Mouse (Mus musculus): Measurements from ENCODE around the gene Alkbh1. TPM values are rescaled to one million over a fixed set of nuclear protein-coding genes. Genes with fewer than 3 reads are reported as not detected.

The Alkbh1 gene
- polyA plus RNA-seq, 1 experiment from 2014 or later, result 39.0 TPM

- Histone ChIP-seq H3K9ac (peak overlapping the region; percentile 97), H3K36me3 (replicated peaks) (peaks cover 26% of the 10 kb centered on the region), H3K4me2 (peak overlapping the region; percentile 63), H3K9me3 (no peaks in the 10 kb centered on the region), H3K4me1 (peaks cover 23% of the 10 kb centered on the region), H3K27me3 (replicated peaks) (no peaks in the 10 kb centered on the region), H3K27ac (peak overlapping the region; percentile 90; the same call in 1 of the 2 replicates), H3K4me3 (peak overlapping the region; percentile 100)
- no peak for ATAC-seq (replicated peaks)
- WGBS, result 30% methylated on average over 12 of the region's 12 CpGs
Measured at GRCm38 (mm10) chr12:87442177-87443114, 1.4 kb downstream of the Alkbh1 start.

DNA sequence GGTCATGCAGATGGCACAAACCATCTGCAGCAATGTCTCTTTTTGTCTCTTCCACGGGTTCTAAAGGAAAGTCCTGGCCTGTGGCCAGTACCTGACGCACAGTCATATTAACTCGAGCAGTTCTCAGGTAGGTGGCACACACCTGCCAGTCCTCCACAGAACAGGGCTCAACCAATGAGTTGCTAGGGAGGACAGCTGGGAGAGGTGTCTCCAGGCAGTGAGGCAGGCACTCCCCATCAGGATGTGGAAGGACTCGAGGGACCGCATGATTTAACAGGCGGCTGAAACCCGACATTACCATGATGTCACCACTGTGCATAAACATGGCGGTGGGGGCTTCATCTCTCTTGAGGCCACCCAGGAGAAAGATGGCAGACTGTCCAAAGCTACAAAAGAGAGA, 14.9 kb downstream of the Alkbh1 start:
- no peak for ATAC-seq (replicated peaks)
- peaks cover 7% of the 10 kb centered on the region for H3K4me1 ChIP-seq
- H3K27me3 ChIP-seq (replicated peaks), result no peaks in the 10 kb centered on the region
- no peak overlapping the region for H3K4me2 ChIP-seq
- peaks cover 55% of the 10 kb centered on the region for H3K36me3 ChIP-seq (replicated peaks)
- no peaks in the 10 kb centered on the region for H3K9me3 ChIP-seq
- H3K9ac ChIP-seq, result no peak overlapping the region
- H3K27ac ChIP-seq, result no peak overlapping the region
- 87% methylated on average over 8 of the region's 8 CpGs for WGBS
- H3K4me3 ChIP-seq, result no peak overlapping the region

- H3K27me3 ChIP-seq (replicated peaks), result no peaks in the 10 kb centered on the region
- 81% methylated on average over 2 of the region's 2 CpGs for WGBS
Measured at GRCm38 (mm10) chr12:87428295-87428694, 15.5 kb downstream of the Alkbh1 start.

DNA sequence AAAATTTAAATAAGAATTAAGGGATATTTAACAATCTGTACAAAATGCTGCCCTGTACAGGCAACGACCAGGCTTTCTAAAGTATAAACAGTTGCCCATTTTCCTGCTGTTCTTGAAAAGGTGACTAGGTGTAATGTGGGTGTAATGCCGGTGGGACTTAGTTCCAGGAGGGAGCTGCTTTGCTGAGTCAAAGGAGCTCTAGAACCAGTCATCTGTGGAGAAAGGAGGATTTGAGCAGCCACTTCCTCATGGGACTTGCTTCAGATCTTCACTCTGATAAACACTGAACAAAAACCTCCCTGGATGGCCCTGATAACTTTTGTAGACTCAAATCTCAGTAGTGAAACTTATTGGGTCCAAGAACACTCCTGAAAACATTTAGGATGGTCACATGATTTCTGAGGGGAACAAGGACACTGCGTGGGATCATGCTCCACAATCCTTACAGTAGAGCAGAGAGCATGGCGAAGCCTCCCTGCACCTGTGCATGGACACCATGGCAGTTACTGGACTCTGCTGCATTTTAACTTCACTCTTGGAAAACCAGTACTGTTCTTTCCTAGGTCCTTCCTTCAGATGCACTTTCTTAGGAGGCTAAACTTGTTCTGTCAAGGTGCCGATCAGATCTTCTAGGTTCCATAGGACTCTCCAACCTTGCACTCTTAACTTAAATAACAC, 17.3 kb downstream of the Alkbh1 start:
- Histone ChIP-seq H3K4me3 (no peak overlapping the region), H3K27me3 (replicated peaks) (no peaks in the 10 kb centered on the region), H3K27ac (no peak overlapping the region), H3K36me3 (replicated peaks) (peaks cover 35% of the 10 kb centered on the region), H3K4me1 (peaks cover 7% of the 10 kb centered on the region), H3K9ac (no peak overlapping the region), H3K4me2 (no peak overlapping the region), H3K9me3 (no peaks in the 10 kb centered on the region)
- no peak for ATAC-seq (replicated peaks)
- 93% methylated on average over 5 of the region's 5 CpGs for WGBS

More at GRCm38 (mm10) chr12:87428295-87428694, 15.5 kb downstream of the Alkbh1 start:
- no peak for ATAC-seq (replicated peaks)
- no peak overlapping the region for H3K4me2 ChIP-seq
- no peaks in the 10 kb centered on the region for H3K9me3 ChIP-seq
- peaks cover 50% of the 10 kb centered on the region for H3K36me3 ChIP-seq (replicated peaks)
- no peak overlapping the region for H3K9ac ChIP-seq
- H3K4me1 ChIP-seq, result peaks cover 7% of the 10 kb centered on the region
- H3K4me3 ChIP-seq, result no peak overlapping the region
- H3K27ac ChIP-seq, result no peak overlapping the region

- no peak overlapping the region for H3K4me2 ChIP-seq
- WGBS, result 27% methylated on average over 3 of the region's 3 CpGs
- no peak overlapping the region for H3K9ac ChIP-seq
- no peaks in the 10 kb centered on the region for H3K27me3 ChIP-seq (replicated peaks)
- no peak overlapping the region for H3K27ac ChIP-seq
- no peak overlapping the region for H3K4me3 ChIP-seq
- no peaks in the 10 kb centered on the region for H3K9me3 ChIP-seq
- peaks cover 20% of the 10 kb centered on the region for H3K36me3 ChIP-seq (replicated peaks)
- H3K4me1 ChIP-seq, result peaks cover 7% of the 10 kb centered on the region
- ATAC-seq (replicated peaks), result no peak
Measured at GRCm38 (mm10) chr12:87424516-87424915, 19.3 kb downstream of the Alkbh1 start.

DNA sequence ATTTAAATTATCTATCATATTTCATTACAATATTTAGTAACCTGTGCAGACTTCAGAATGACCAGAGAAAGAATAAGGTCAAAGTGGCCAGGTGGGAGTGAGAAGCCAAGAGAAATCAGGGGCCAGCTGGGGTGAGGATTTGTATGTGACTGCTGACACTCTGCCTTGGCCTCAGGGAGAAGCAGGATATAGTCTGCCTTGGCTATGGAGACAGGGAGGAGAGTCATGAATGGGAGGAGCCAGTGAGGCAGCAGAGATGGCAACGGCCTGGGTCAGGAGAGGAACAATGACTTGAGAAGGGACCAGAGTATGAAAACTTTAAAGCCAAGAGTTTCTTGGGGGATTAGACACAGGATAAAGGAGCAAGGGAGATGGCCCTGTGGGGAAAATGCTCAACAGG, 20.1 kb downstream of the Alkbh1 start:
- 25% methylated on average over 1 of the region's 1 CpGs for WGBS
- 0 out of 2 replicates have a peak overlapping the region, but pooled peaks have one; percentile 15 for H3K27ac ChIP-seq

GRCm38 (mm10) chr12:87421708-87422507, 21.9 kb downstream of the Alkbh1 start:
- Histone ChIP-seq H3K4me1 (peaks cover 17% of the 10 kb centered on the region), H3K4me3 (no peak overlapping the region), H3K9ac (no peak overlapping the region), H3K36me3 (replicated peaks) (0 out of 2 replicates have a peak, but pooled peaks cover 3% of the 10 kb centered on the region), H3K27me3 (replicated peaks) (no peaks in the 10 kb centered on the region), H3K4me2 (no peak overlapping the region), H3K9me3 (no peaks in the 10 kb centered on the region), H3K27ac (no peak overlapping the region)
- WGBS, result 61% methylated on average over 5 of the region's 5 CpGs
- no peak for ATAC-seq (replicated peaks)

More for the DNA sequence above, 20.1 kb downstream of the Alkbh1 start:
- peaks cover 15% of the 10 kb centered on the region for H3K4me1 ChIP-seq
- peaks cover 11% of the 10 kb centered on the region for H3K36me3 ChIP-seq (replicated peaks)
- H3K4me2 ChIP-seq, result no peak overlapping the region
- H3K4me3 ChIP-seq, result no peak overlapping the region
- H3K9me3 ChIP-seq, result no peaks in the 10 kb centered on the region
- no peaks in the 10 kb centered on the region for H3K27me3 ChIP-seq (replicated peaks)
- no peak overlapping the region for H3K9ac ChIP-seq
- no peak for ATAC-seq (replicated peaks)

DNA sequence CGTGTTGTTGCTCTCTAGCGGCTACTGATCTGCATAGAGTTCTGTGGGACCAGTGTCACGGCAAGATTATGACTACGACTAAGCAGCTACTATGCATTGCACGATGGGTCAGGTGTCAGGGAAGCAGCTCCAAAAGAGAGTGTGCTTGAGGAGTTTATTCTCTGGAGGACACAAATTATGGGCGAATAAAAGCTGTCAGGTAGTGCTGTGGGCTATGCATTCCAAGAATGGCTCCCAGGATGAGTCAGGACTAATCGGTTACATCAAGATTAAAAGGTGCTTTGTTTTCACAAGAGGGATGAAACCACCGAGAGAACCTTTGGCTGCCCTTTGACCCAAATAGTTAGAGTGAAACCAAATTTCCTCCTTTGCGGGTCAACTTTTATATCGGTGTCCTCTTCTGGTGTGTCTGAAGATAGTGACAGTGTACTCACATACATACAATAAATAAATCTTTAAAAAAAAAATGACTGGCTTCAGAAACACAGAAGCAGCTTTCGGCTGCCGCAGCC, 23.8 kb downstream of the Alkbh1 start:
- no peaks in the 10 kb centered on the region for H3K9me3 ChIP-seq
- WGBS, result 76% methylated on average over 12 of the region's 12 CpGs
- no peak for ATAC-seq (replicated peaks)
- H3K4me1 ChIP-seq, result peaks cover 17% of the 10 kb centered on the region
- H3K4me3 ChIP-seq, result no peak overlapping the region
- no peak overlapping the region for H3K9ac ChIP-seq
- no peaks in the 10 kb centered on the region for H3K27me3 ChIP-seq (replicated peaks)
- no peaks in the 10 kb centered on the region for H3K36me3 ChIP-seq (replicated peaks)
- H3K4me2 ChIP-seq, result no peak overlapping the region
- peak overlapping the region; percentile 67 for H3K27ac ChIP-seq

DNA sequence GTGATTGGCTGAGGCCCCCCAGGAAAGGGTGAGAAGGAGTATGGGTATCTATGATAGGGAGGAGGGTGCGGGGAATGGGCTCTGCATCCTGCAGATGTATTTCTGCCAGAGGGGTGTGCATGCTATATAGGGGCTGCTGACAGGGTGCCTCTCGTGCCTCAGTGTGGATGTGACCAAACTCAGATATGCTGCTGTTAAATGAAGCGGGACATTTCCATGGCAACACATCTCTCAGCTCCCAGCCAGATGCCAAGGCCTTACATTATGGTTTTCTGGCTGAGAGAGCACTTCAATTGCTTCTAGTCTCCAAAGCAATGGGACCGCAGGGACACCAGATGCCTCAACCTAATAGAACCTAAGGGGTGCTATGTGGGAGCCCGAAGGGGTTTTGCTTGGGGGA, 24.9 kb downstream of the Alkbh1 start:
- ATAC-seq (replicated peaks), result peak; percentile 85
- no peak overlapping the region for H3K4me2 ChIP-seq
- WGBS, result 30% methylated on average over 5 of the region's 5 CpGs
- no peaks in the 10 kb centered on the region for H3K27me3 ChIP-seq (replicated peaks)
- H3K4me1 ChIP-seq, result peaks cover 9% of the 10 kb centered on the region
- no peak overlapping the region for H3K9ac ChIP-seq
- peak overlapping the region; percentile 67 for H3K27ac ChIP-seq
- H3K4me3 ChIP-seq, result no peak overlapping the region
- H3K9me3 ChIP-seq, result no peaks in the 10 kb centered on the region
- no peaks in the 10 kb centered on the region for H3K36me3 ChIP-seq (replicated peaks)

DNA sequence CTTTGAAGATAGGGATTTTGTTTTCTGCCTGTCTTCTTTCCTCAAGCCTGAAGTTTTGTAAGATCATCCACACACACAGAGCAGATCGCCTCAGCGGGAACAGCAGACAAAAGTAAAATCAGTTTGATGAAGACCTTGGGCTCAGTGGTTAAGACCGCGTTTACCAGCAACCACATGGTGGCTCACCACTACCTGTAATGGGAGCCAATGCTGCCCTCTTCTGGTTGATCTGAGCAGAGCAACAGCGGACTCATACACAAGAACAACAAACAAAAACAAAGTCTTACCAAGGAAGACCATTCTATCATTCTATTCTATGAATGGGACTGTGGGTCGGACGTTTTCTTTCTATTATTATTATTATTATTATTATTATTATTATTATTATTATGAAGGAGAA, 27.1 kb downstream of the Alkbh1 start:
- WGBS, result 45% methylated on average over 7 of the region's 7 CpGs
- no peak overlapping the region for H3K27ac ChIP-seq
- H3K4me2 ChIP-seq, result no peak overlapping the region
- H3K4me1 ChIP-seq, result peaks cover 9% of the 10 kb centered on the region
- H3K9ac ChIP-seq, result no peak overlapping the region
- no peaks in the 10 kb centered on the region for H3K36me3 ChIP-seq (replicated peaks)
- no peak overlapping the region for H3K4me3 ChIP-seq
- H3K9me3 ChIP-seq, result no peaks in the 10 kb centered on the region
- ATAC-seq (replicated peaks), result no peak
- no peaks in the 10 kb centered on the region for H3K27me3 ChIP-seq (replicated peaks)

DNA sequence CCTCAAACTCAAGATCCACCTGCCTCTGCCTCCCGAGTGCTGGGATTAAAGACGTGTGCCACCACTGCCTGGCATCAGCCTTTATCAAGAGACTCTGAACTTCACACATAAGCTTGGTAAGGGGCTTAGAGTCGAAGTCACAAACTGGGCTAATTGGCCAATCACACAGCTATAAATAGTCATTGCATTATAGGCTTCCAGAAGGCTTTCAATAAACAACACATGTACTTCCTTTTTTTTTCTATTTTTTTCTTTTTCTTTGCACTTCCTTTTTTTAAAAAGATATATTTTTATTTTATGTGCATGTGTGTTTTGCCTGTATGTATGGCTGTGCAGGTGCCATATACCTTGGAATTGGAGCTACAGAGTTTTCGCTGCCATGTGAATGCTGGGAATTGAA, 28.5 kb downstream of the Alkbh1 start:
- no peak overlapping the region for H3K27ac ChIP-seq
- H3K9me3 ChIP-seq, result no peaks in the 10 kb centered on the region
- ATAC-seq (replicated peaks), result no peak
- no peaks in the 10 kb centered on the region for H3K27me3 ChIP-seq (replicated peaks)
- 81% methylated on average over 4 of the region's 4 CpGs for WGBS
- no peak overlapping the region for H3K9ac ChIP-seq
- H3K4me2 ChIP-seq, result no peak overlapping the region
- H3K4me1 ChIP-seq, result peaks cover 9% of the 10 kb centered on the region
- no peaks in the 10 kb centered on the region for H3K36me3 ChIP-seq (replicated peaks)
- no peak overlapping the region for H3K4me3 ChIP-seq
